Mouse (Mus musculus): ENCODE results near the gene Ptbp1.

Ptbp1 gene

GRCm38 (mm10) chr10:79853860-79854795 is at the start of gene Ptbp1:
TSS of gene Ptbp1 (plus strand) at chr10:79854427.
- peak; percentile 100 for DNase-seq (ENCODE audit: low spot score)

GRCm38 (mm10) chr10:79805636-79806035 is 48.6 kb upstream of the Ptbp1 start:
- no peak for DNase-seq (ENCODE audit: low spot score)

- DNase-seq (ENCODE audit: low spot score): no peak
These were observed 47.9 kb upstream of the Ptbp1 start for GRCm38 (mm10) chr10:79806331-79806730.

DNA sequence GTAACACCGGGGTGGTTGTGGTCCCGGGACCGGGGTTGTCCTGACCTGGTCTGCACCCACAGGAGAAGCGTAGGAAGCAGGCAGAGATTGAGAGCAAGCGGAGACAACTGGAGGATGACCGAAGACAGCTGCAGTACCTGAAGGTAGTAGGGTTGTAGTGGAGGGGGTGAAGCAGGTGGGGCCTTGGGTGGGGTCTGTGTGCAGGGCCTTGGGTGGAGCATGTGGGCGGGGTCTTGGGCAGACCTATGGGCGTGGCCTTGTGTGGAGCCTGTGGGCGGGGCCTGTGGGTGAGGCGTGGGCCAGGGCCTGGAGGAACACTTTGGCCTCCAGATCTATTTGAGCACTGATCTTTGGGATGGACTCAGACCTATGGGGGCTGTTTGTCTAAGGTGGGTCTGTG is 47.3 kb upstream of the Ptbp1 start:
- DNase-seq (ENCODE audit: low spot score): no peak

DNA sequence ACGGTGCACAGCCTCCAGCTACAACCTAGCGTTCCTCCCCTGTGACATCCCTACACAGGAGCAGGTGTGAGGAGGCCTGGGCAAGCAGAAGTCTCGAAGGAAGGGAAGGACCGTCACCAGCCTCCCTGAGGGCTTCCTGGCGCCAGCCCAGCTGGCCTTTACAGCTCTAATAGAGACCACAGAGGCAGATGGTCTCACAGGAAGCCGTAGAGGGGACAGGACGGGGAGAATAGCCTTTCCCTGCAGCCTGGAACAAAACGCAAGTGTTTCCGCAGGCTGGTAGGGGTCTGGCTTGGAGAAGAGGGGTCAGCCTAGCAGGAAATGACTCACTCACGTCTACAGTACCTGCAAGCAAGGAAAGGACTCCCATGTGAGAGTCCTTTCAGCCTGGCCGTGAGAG is 46.4 kb upstream of the Ptbp1 start:
- DNase-seq (ENCODE audit: low spot score): no peak

DNA sequence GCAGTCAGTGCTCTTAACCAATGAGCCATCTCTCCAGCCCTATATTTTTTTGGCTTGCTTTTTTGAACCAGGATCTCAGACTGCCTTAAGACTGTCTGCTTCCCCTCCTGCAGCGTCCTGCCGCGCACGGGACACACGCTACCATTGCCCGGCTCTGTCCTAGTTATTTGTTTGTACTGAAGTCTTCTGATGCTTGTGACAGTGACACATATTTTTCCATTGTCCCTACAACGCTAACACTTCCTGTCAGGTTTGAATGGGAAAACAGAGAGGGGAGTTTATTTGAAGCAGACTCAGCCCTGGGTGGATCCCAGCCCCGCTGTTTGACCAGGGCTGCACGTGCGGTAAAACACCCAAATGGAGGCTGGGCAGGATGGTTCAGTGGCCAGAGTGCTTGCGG is 45.5 kb upstream of the Ptbp1 start:
- DNase-seq (ENCODE audit: low spot score): no peak

- peak; percentile 69 for DNase-seq (ENCODE audit: low spot score)
These were observed 42.2 kb upstream of the Ptbp1 start for GRCm38 (mm10) chr10:79811736-79812637.

GRCm38 (mm10) chr10:79814271-79814842 is 39.9 kb upstream of the Ptbp1 start:
- no peak for DNase-seq (ENCODE audit: low spot score)

DNA sequence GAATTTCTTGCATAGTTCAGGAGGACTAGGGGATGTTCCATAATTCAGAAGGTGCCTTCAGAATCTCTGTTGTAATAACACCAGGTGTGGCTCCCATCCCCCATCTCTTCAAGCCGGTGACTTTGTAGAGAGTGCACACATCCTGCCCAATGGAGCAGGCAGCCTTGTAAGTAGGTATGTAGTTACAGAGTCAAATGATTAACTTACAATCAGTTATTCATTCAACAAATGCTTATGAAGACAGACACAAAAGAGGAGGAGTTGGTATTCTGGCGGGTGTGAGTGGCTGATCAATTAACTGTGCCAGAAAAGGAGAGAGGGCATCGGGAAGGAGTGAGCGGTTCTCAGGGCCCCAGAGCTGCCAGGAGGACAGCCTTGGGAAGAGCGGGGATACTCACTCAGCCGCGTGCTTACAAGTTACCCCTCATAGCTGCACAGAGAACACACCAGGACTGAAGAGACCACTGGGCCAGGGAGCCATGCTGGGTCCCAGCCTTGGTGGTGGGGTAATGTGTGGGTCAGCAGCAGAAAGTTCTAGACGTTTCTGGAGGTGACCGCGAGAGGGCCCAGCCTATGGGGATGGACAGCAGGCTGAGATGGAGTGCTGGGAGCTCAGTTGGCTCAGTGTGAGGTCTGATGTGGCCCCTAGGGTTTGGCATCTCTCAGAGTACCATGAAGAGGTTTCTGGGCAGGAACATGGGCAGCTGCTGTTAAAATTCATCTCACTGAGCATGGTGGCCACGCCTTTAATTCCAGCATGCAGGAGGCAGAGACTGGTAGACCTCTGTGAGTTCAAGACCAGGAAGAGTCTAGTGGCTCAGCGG is 38.3 kb upstream of the Ptbp1 start:
- no peak for DNase-seq (ENCODE audit: low spot score)

DNA sequence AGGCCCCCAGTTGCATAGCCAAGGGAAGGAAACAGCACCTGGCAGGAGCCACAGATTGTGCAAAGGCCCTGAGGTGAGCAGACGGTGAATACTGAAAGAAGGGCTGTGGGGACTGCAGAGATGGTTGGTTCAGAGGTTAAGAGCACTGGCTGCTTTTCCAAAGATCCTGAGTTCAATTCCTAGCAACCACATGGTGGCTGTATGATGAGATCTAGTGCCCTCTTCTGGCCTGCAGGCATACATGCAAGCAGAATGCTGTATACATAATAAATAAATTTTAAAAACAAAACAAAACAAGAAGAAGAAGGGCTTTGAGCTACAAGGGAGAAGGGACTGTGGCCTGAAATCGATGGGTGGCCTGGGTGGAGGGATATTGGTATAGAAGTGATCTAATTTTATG is 37.1 kb upstream of the Ptbp1 start:
- no peak for DNase-seq (ENCODE audit: low spot score)

DNA sequence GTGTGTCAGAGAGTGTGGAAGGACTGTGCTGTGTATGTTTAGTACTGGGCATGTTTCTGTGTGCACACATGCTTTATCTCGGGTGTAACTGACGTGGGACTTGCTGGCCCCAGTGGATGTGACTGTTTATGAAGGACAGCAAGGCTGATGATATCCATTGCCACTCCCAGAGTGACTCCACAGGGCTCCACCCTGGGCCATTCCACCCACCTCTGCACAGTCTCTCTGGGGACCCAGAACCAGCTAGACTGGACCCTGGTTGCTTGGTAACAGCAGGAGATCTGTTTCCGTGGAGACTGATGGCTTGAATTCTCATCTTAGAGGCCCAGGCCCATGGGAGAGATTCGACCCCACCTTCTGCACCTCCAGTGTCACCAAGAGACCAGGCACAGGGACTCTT is 36.0 kb upstream of the Ptbp1 start:
- no peak for DNase-seq (ENCODE audit: low spot score)

- no peak for DNase-seq (ENCODE audit: low spot score)
These were observed 34.6 kb upstream of the Ptbp1 start for GRCm38 (mm10) chr10:79819606-79820005.

- DNase-seq (ENCODE audit: low spot score): no peak
These were observed 34.0 kb upstream of the Ptbp1 start for GRCm38 (mm10) chr10:79820277-79820676.

DNA sequence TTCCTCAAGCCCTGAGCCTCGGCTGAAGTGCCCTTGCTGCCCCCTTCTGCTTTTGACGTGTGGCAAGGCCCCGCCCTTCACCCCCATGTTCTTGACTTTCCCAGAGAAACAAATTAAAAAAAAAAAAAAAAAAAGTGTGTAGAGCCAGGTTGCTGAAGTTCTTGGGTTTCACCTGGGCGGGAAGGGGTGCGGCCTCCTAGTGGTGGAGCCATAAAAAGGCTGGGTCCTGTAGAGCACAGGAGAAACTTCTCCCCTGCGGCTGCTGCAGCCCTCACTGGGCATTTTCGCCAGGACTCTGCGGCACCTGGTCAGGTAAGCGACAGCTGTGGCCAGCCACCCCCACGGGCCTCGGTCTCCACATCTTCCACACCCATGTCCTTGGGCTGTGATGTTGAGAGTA is 33.4 kb upstream of the Ptbp1 start, which contains the start of gene Misp:
Gene Misp, plus strand, starts transcription at position 208 of the 400 bp plus-strand sequence.
- no peak for DNase-seq (ENCODE audit: low spot score)

- no peak for DNase-seq (ENCODE audit: low spot score)
These were observed 32.5 kb upstream of the Ptbp1 start for GRCm38 (mm10) chr10:79821731-79822130.

GRCm38 (mm10) chr10:79822372-79822771 is 31.9 kb upstream of the Ptbp1 start:
- DNase-seq (ENCODE audit: low spot score): no peak

DNA sequence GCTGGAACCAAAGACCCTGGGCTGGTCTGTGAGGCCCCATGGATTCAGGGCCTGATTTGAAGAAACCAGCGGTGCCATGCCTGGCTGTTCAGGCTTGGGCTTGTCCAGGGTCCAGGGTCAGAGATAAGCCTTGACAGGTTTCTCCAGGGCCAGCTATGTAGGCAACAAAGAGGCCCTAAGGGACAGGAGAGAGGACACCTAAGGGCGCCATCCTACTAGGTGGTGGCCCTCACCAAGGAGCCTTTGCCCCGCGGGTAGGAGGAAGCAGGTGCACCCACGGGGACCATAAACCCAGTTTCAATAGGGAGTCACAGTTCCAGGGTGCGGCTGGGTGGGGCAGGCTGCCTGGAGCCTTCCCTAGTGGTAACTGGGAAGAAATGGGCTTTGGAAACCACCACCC is 31.2 kb upstream of the Ptbp1 start:
- no peak for DNase-seq (ENCODE audit: low spot score)

GRCm38 (mm10) chr10:79824413-79824812 is 29.8 kb upstream of the Ptbp1 start:
- DNase-seq (ENCODE audit: low spot score): no peak

DNA sequence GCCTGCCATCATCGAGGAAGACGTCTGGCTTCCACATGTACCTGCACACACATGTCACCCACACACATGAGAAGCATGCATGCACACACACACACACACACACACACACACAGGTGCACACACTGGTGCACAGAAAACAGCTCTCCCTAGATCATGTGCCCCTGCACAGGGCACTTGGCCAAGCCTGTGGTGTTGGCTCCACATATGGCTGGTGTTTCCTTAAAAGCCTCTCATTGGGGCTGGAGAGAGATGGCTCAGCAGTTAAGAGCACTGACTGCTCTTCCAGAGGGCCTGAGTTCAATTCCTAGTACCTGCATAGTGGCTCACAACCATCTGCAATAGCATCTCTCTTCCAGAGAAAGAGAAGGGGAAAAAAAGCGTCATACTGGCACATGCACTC is 22.6 kb upstream of the Ptbp1 start:
- DNase-seq (ENCODE audit: low spot score): no peak

GRCm38 (mm10) chr10:79832026-79832785 is 22.0 kb upstream of the Ptbp1 start:
- DNase-seq (ENCODE audit: low spot score): no peak

GRCm38 (mm10) chr10:79832786-79833181 is 21.4 kb upstream of the Ptbp1 start:
- no peak for DNase-seq (ENCODE audit: low spot score)
